Mouse (Mus musculus) c-Kit-negative CD71-positive TER-119-positive erythroid progenitor cells, embryonic 14.5 days (primary cell): ENCODE results near the gene Sprn.

Experiments used
- DNase-seq: peaks from one replicate; pipeline ENCODE4 v3.0.0-alpha.2; 2013; ENCODE audit warnings: low read depth, low spot score

The Sprn gene

DNA sequence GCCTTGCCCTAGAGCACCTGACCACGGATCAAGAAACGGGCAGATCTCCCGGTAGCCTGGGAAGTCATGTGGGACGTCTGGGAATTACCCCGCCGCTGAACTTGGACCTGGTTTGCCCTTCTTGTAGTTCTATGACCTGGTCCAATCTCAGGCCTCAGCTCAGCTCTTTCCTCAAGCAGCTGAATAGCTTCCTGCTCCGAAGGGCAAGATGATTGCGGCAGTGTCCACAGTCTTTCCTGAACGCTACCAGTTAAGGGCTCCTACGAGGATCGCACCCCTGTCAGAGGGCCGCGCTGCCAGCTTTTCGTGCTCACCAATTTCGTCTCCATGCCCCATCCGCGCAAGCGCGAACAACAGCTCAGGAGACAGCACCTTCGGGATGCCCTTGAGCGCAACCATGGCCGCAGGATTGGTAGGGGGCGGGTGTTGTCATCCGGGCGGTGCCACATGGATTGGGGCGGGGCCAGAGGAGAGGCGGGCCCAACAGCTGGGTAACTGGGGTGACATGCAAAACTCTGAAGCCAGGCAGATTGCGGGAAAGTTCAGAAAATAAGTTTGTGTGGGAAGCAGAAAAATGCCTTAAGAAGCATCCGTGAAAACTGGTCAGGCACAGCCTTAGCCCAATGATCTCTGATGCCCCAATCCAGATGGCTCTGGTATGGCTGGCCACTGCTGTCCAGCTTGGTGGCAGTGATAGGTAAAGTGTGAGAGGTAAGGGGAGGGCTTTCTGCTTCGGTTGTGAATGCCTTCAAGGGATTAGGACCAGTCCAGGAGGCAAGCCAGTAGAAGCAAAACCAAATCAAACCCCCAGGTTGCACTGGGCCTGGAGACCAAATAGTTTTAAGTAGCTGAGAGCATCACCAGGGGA is 52.5 kb downstream of the Sprn start, which contains the start of gene Fuom:
Gene Fuom, minus strand, starts transcription at position 449 of the 868 bp plus-strand sequence.
- DNase-seq, result peak; percentile 40

DNA sequence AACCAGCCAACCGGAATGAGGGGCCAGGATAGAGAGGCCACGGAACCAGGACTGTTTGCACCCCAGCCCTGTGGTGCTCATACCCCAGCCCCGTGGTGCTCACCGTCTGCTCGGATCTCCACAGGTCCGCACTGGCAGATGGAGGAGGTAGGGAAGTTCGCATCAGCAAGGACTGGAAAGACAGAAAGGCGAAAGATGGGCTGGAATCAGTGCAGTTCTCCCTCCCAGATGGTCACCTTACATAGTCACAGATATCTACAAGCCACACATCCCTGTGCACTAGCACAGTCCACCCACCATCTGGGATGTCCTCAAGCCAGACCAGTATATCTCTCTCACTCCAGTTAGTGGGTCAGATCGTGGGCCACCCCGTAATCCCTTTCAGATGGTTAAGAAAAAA is 53.2 kb downstream of the Sprn start:
- no peak for DNase-seq
